Mouse (Mus musculus) left cerebral cortex, postnatal 36 days (tissue): Measurements from ENCODE around the gene 1700122O11Rik. TPM values are rescaled to one million over a fixed set of nuclear protein-coding genes. Genes with fewer than 3 reads are reported as not detected.

Experiments used
- DNase-seq, 2 experiments: peaks; one replicate each; pipeline ENCODE4 v3.0.0; 2021 to 2022; ENCODE audit warnings: low spot score in 2 of 2, mixed read lengths in 1 of 2
- intact Hi-C: fragments of 180-260 bp; cut with DNase I; formaldehyde crosslinking; loops from one replicate; pipeline ENCODE4 v1.15.1; 2025
- total RNA-seq, 2 experiments: library from RNA; stranded (reverse); gene quantifications; 2 replicates each; pipeline ENCODE4 v1.2.3; 2021

The 1700122O11Rik gene
- total RNA-seq, 2 experiments from 2014 or later, result not detected

DNA sequence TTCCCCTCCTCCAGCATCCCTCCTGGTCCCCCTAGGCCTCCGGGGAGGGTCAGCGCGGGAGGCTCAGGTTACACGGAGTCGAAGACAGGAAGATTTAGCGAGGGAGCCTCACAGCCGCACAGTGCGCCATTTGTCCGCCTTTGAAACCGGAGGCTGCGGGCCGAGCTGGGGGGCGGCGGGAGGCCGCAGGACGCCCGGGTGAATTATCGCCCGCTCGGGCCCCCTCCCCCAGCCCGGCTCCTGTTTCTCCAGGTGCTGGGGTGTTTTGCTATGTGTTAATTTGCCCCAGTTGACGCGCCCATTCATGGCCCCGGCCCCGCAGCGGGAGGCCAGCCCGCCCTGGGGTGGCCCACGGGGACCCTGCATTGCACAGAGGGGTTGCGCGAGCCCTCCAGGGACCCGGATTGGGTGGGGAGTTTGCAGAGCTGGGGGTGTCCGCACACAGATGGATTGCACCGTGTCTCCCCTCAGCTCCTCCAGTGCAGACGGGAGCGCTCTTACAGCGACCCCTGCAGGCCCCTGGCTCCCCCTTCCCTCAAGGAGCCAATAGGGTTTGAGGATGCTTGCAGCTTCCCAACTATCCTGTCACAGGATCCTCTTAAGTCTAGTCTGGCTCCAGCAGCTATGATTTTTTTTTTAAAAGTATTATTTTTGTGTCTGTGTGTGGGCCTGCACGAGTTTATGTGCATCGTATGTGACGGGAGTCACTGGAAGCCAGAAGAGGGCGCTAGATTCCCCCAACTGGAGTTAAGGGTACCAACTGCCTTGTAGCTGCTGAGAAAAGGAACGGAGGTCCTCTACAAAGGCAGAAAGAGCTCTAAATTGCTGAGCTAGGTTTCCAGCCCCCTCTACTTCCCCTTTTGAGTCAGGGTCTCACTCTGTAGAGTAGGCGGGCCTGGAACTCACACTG lies 6.3 kb downstream of the 1700122O11Rik start:
- intact Hi-C loops, result no loop called here
- no peak for DNase-seq

DNA sequence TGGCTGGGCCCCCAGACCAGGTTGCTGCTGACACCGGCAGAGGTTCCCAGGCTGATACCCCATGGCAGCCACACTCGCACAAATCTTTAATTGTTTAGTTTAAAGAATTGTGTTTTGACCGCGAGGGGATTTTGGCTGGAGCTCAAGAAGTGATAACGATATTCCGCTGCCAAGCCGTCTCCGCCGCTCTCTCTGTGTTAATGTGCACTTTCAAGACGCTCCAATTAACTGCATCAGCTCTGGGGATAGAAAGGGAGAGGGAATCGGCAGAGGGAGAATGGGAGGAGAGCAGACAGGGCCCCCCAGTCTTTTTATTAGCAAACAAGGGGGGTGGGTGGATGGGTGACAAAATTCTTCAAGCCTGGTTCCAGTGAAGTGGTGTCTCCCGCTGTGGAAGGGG lies 8.9 kb downstream of the 1700122O11Rik start:
- no peak for DNase-seq
- intact Hi-C loops, result no loop called here

DNA sequence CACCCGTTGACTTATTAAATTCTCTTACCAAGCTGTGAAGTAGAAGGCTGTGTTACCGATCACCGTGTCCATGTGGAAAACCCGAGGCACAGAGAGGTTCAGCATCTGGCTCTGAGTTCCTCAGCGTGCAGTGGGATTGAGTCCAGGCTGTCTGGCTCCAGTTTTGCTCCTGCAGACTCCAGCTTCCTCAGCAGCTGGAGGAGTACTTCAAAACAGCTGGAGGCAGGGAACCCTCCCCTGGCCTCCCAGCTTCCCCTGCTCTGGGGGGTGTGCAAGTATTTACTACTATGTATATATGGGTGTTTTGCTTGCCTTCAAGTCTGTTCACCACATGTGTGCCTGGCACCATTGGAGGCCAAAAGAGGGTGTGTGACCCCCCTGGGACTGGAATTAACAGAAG lies 9.8 kb downstream of the 1700122O11Rik start:
- intact Hi-C loops, result no loop called here
- DNase-seq, result no peak

DNA sequence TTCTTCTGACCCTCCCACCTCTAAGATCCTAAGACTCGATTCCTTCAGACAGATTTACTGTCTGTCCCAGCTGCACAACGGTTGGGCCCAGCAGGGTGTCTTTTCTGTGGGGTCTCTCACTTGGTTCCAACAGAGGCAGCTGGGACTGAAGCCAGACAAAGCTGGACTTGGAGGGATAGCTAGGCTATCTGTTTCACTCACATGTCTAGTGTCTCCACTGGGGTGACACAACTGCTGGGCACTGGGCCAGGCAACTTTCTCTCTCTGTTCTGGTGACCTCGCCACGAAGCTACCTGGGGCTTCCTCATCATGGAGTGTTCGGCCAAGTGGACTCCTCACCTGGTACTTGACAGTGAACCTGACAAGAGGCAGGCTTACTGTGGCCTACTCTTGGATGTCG lies 10.4 kb downstream of the 1700122O11Rik start:
- no peak for DNase-seq
- intact Hi-C loops, result no loop called here

DNA sequence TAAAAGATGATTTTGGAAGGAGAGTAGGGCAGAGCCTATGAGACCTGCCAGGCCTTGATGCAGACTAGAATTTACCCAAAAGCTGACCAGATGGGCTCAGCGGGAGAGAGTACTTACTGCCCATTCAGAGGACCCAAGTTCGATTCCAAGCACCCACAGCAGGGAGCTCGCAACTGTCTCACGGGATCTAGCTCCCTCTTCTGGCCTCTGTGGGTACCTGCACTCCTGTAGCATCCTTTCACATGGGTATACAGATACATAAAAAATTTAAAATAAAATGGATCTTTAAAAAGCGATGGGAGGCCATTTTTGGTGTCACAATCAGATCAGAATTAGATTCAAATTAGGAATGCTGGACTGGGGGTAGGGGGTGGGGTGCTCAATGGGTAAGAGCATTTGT lies 11.1 kb downstream of the 1700122O11Rik start:
- intact Hi-C loops, result no loop called here
- no peak for DNase-seq

DNA sequence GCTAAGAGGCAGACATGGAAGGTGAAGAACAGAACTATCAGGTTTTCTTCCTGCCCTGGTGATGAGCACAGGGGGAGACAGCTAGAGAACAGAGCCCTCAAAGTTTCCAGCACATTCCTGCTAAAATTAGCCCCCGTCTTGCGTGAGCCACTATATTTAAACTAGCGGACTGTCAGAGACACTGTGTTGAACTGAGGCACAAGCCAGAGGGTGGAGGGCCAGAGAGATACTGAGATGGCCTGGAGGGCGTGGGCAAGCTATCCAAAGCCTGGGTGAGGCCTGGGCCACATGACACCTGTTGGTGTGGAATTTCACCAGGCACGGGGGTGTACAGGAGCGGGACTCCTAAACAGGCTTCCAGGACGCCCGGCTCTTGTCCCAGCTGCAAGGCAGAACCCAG lies 14.0 kb downstream of the 1700122O11Rik start:
- intact Hi-C loops, result no loop called here
- DNase-seq, result no peak

DNA sequence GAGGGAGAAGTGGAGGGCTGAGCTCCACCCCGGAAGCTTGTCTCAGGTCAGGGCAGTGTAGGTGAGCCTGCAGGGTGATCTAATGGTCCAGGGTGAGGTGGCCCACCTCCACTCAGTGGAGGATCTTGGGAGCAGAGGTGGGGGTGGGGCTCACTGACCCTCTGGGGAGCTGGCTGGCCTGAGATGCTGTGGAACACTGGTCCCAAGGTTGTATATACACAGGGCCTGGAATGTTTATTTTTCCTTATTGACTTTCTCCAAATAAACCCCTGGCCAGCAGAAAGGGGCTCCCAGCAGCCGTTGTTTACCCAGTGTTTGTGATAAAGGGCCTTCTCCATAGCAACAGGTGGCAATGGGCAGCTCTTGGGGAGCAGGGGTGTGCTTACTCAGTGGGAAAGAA lies 18.5 kb downstream of the 1700122O11Rik start:
- DNase-seq, result no peak
- intact Hi-C loops, result no loop called here

DNA sequence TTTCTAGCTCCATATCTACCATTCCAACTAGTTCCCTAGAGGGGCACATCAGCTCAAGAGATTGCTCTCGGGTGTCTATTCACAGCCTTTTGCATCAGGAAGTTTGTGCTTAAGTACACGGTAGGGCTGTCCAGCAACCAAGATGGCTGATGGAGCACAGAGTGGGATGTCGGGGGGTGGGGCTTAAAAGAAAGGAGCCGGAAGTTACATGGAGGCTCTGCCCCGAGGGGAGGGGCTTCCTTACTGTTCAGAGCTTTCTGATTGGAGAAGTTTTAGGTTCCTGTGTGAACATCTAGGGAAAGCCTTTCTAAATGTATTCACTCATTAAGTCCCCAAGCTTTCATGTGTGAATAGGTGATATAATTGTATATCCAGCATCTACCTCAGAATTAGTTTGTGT lies 21.5 kb downstream of the 1700122O11Rik start:
- DNase-seq, result no peak
- intact Hi-C loops, result no loop called here

DNA sequence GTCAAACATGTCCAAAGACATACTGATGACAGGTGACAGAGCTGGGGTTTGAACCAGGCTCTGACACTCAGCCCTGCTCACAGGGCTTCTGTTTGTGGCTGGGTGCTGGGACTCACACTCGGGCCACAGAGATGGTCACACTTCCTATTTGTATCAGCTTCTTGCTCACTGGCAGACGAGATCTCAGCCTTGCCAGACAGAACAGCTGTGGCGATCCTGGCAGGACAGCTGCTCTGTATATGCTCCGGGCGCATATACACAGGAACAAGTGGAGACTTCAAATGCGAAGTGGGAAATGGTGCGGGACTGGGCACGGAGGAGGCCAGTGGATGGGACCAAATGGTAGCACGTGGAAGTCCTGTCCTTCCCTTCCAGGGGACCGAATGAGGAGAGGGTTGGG lies 25.5 kb downstream of the 1700122O11Rik start:
- intact Hi-C loops, result no loop called here
- no peak for DNase-seq

DNA sequence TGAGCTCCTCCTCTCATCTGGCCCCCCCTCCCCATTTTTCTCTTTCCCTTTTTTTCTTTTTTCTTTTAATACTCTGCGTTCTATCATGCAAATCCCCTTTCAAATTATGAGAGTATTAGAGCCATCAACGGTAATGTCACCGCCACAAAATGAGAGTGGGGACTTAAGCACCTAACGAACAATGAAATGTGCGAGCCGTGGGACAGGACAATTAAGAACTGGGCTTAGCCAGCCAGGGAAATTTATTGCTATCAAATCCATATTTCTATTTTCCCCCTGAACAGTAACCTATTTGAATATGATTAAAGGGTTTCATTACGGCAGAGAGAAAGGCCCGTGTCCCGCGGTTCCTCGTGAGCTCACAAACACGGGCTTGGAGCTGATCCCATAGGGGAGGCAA lies 27.0 kb downstream of the 1700122O11Rik start:
- intact Hi-C loops, result no loop called here
- DNase-seq, result no peak

DNA sequence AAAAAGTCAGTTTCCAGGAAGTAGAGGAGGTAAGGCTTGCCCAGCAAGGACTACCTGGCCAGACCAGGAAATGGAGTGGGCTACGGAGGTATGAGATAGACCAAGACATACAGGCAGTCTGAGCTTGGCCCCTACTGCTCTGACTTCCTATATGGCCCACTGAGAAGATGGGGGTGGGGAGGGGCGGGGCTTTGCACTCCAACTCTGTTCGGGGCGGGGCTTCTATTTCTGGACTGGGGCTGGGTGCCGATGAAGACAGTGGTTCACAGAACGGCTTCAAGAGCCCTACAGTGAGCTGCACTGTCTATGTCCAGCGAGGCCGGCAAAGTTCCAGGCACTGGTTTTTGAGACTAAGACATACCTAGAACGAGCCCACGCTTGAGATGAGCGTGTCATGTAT lies 27.8 kb downstream of the 1700122O11Rik start:
- intact Hi-C loops, result no loop called here
- no peak for DNase-seq

DNA sequence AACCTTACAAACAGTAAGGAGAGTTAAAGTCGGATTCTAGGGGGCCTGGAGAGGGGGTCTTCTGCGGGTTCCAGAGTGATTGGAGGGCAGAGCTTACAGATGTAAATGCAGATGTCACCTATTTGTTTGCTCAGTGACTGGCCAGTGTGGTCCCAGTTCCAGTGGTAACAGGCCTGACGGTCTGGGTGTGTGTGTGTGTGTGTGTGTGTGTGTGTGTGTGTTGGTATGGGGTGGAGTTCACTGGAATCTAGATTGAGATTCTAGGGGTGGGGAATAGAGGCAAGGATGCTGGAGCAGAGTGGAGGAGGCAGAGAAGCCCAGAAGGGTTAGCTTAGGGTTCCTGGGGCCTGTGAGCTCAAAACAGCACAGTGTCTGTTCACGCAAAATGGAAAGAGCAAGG lies 32.3 kb downstream of the 1700122O11Rik start:
- intact Hi-C loops, result no loop called here
- DNase-seq, result no peak

DNA sequence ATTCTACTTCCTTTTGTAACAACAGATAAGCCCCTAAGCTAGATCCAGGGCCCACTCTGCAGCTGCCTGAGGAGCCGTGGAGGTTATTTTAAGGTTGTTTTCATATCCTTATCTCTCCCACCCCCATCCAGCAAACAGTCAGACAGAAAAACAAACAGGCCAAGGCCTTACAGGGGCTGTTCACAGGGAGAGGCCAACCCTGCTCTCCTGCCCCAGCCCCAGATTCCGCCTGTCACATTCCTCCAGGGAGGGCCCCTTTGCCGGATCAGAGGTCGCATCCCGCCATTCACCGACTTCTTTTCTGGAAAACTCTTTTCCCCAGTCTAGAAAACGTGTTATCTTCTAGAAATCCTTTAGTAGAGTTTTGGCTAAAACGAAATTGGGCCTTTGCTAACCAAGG lies 33.0 kb downstream of the 1700122O11Rik start:
- intact Hi-C loops, result no loop called here
- no peak for DNase-seq

DNA sequence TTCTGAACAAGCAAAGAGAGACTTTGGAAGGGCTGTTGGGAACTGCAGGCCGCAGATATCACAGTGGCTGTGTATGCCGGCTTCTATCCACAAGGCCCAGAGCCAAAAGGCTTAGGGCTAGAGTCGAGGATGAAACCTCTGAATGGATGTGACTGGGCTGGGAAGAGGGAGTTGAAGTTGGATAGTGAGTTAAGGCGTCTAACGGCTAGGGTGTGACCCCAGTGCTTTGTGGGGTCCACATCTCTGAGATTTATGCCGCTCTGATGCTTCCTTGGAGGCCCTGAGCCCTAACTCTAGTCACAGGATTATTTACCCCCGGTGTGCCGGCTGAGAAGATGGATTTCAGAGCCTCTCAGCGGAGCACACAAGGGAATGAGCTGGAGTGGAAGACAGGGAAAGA lies 33.5 kb downstream of the 1700122O11Rik start:
- intact Hi-C loops, result no loop called here
- DNase-seq, result no peak

DNA sequence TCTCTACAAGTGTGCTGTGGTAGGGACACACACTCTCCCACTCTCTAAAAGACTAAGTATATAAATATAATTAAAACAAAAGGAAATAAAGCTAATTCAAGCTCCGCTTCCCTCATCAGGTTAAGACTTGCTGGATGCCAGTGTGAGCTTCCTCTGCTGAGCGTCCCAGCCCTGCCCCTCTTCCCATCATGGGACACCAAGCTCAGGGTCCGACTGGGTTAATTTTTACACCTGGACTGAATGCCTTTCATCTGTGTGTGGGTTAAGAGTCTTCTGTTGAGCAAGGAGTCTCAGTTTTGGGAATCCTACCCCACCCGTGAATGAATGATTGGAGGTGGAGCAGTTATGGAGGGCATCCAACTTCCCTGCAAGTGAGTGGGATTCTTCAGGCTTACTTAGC lies 35.6 kb downstream of the 1700122O11Rik start:
- intact Hi-C loops, result no loop called here
- DNase-seq, result no peak

DNA sequence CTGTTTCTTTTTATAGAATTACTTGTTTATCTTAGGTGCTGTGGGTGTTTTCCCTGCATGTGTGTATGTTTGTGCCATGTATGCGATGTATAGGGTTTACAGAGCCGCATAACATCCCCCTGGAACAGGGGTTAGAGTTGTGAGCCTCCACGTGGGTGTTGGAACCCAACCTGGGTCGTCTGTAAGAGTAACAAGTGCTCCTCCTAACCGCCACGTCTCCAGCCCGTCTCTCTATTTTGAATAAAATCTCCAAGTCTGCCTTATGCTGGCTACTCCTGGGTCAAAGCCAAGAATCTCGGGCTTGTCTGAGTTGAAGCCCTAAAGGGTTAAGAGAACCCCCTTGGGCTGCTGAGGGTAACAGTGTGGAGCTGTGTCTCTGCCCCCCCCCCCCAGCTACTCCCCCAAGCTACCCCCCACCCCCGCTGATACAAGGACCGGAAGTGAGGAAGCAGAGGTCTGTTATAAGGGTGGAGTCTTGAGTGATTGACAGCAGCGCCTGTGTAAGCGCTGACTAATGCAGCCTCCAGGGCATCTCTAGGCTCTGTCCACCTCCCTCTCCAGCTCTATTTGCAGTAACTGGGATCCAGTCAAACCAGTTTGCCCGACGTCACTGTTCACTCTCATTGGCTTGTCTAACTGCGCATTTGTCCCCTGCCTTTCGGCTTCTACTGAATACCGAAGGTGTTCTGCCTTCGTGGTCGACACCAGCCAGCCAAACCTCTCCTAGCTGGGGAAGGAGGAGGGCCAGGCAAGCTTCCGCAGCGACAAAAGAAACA lies 36.3 kb downstream of the 1700122O11Rik start:
- intact Hi-C loops, result no loop called here
- DNase-seq, result no peak

DNA sequence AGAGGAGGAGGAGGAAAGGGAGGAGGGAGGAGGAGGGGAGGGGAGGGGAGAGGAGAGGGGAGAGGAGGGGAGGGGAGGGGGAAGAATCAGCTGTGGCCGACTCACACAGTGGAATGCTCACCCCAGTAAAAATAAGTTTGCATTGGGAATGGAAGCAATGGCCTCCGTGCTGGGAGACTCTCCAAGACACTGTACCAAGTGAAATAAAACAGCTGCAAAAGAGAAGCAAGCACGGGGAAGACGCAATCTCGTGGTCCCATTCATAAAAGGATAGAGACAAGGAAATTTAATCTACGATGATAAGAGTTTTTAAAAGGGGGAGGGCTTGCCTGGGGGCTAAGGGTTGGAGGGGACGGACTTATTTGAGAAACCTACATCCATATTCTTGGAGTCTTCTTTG lies 36.9 kb downstream of the 1700122O11Rik start:
- intact Hi-C loops, result no loop called here

DNA sequence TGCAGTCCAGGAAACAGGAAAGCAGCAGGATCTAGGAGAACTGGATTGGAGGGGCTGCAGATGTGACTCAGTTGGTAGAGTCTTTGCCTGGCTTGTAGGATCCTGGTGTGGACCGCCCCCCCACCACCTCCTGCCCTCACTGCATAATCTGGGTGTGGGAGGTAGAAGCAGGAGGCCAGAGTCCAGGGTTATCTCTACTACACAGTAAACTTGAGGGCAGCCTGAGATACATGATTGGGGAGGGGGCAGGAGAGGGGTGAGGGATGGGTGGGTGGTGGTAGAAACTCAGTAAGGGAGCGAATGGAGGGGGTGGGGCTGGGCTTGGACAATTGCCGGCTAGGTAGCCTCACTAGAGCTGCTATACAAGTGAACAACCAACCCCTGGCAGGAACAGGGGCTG lies 38.3 kb downstream of the 1700122O11Rik start:
- DNase-seq, result no peak
- intact Hi-C loops, result no loop called here

More for the DNA sequence above, 36.9 kb downstream of the 1700122O11Rik start:
- DNase-seq, result no peak

DNA sequence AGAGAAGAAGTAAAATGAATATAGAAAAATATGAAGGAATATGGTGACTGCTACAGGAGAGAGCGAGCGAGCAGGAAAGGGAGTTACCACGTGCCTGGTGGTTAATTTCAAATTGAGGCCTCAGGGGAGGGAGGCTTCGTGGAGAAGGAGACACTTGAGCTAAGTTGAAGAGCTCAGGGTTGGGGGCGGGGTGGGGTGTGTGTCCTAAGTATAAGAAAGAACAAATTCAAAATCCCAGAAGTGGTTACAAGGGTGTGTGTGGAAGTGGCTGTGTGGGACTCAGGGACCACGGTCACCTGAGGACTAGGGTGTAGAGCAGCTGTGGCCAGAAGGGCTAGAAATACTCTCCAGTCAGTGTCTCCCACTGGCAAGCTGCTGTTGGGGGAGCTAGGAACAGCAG lies 38.7 kb downstream of the 1700122O11Rik start:
- intact Hi-C loops, result no loop called here
- DNase-seq, result no peak

DNA sequence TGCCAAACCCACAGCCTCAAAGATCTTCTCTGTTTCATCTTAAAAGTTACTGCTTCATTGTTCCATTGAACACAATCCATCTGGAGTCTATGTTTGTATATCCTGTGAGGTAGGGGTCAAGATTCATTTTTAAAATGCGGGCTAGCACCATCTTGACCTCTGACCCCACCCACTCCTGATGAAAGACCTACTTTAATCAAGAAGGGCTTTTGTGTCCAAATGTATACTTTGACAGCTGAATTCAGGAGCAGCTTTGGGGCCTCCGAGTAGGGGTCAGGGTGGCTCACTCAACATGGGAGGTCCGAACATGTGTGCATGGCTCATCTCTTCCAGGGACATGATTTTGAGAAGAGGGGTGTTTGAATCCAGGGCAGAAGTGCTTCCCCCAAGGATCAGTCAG lies 40.3 kb downstream of the 1700122O11Rik start:
- intact Hi-C loops, result no loop called here
- DNase-seq, result no peak
